Comparison of ENCODE assay signal across 8 mouse cellular contexts in the genomic region with DNA sequence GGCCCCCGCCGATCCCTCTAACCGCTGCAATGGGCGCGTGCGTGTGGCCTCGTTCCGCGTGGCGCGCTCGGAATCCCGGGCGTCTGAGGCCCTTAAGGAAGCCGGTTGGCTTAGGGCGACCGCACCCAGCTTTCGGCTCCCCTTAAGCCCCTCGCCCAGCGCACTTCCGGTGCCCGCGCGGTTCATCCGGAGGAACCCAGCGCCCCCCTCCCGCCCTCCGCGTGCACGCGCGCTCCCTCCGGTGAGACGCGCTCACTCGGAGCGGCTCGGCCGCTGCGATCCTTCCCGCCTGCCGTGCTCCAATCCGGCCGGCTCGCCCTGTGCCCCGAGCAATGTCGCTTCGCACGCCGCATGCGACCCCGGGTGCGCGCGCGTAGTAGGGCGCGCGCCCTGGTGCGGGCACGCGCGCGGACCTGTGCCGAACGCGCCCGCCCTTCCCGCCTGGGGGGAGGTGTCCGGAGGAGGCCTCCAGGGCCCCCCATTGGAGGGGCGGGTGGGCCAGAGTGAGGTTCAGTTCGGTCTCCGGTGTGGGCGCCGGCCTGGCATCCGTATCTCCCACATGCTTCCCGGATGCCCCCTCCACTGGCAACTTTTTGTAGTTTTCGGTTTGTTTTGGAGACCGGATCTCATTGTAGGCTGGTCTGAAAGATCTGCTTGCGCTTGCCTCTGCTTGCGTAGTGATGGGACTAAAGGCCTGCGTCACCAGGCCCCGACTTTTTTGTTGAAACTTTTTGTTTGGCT. TPM values are rescaled to one million over a fixed set of nuclear protein-coding genes. Genes with fewer than 3 reads are reported as not detected.
DNase-seq lines count a peak whose midpoint lies in the region; ATAC-seq and TF ChIP-seq lines count a peak whose summit lies in the region.

No protein-coding gene starts in this region.

- DNase-seq in right cerebral cortex, postnatal 14 days: peak; percentile 66
- DNase-seq in right cerebral cortex, postnatal 36 days (ENCODE audit: low spot score in 2 of 2): no peak
- DNase-seq in cerebellum, postnatal 10 days: peak; percentile 87 to 88
- peak; percentile 73 for DNase-seq in gastrocnemius, postnatal 25 days
- DNase-seq in lung, embryonic 14.5 days: peak; percentile 84
- peak; percentile 78 for DNase-seq in retina, embryonic 14.5 days (ENCODE audit: low spot score)
- peak; percentile 57 for DNase-seq in urinary bladder, postnatal 25 days (ENCODE audit: low spot score)

- peaks cover 28% of the 10 kb centered on the region for H3K36me3 ChIP-seq in intestine, postnatal 0 days (ENCODE audit: control insufficient read depth, insufficient read depth)
- peaks cover 46% of the 10 kb centered on the region for H3K36me3 ChIP-seq in lung, embryonic 14.5 days (ENCODE audit: insufficient read depth)

- peak overlapping the region; percentile 100 for H3K27ac ChIP-seq in intestine, postnatal 0 days (ENCODE audit: low read depth, low read length)
- H3K27ac ChIP-seq in lung, embryonic 14.5 days (ENCODE audit: low read depth): peak overlapping the region; percentile 100

- peak overlapping the region; percentile 96 for H3K9ac ChIP-seq in intestine, postnatal 0 days (ENCODE audit: low read depth, low read length)
- H3K9ac ChIP-seq in lung, embryonic 14.5 days: peak overlapping the region; percentile 99

- WGBS in intestine, postnatal 0 days: under 1% methylated on average over 78 of the region's 83 CpGs
- WGBS in lung, embryonic 14.5 days: under 1% methylated on average over 83 of the region's 83 CpGs

- no peaks in the 10 kb centered on the region for H3K27me3 ChIP-seq in intestine, postnatal 0 days (replicated peaks; ENCODE audit: control insufficient read depth, insufficient read depth, low read length)
- H3K27me3 ChIP-seq in lung, embryonic 14.5 days (ENCODE audit: insufficient read depth, low read length): no peaks in the 10 kb centered on the region

- peaks cover 22% of the 10 kb centered on the region for H3K4me1 ChIP-seq in intestine, postnatal 0 days (replicated peaks; ENCODE audit: control insufficient read depth, insufficient read depth, low read length)
- peaks cover 39% of the 10 kb centered on the region for H3K4me1 ChIP-seq in lung, embryonic 14.5 days (ENCODE audit: insufficient read depth)

- peak overlapping the region; percentile 88 for H3K4me3 ChIP-seq in intestine, postnatal 0 days (ENCODE audit: low read depth, low read length)
- H3K4me3 ChIP-seq in lung, embryonic 14.5 days (ENCODE audit: low read depth, low read length): peak overlapping the region; percentile 99

- H3K9me3 ChIP-seq in intestine, postnatal 0 days (ENCODE audit: control insufficient read depth): no peaks in the 10 kb centered on the region
- H3K9me3 ChIP-seq in lung, embryonic 14.5 days (ENCODE audit: low read depth, low read length): no peaks in the 10 kb centered on the region

- H3K4me2 ChIP-seq in intestine, postnatal 0 days (replicated peaks; ENCODE audit: low read depth): peak overlapping the region; percentile 90
- peak overlapping the region; percentile 96 for H3K4me2 ChIP-seq in lung, embryonic 14.5 days

- peak; percentile 14 for ATAC-seq in intestine, postnatal 0 days
- peak; percentile 14 for ATAC-seq in lung, embryonic 14.5 days (ENCODE audit: insufficient read depth)

- peak; percentile 7; the same call in 1 of the 2 replicates for TF ChIP-seq CTCF in intestine, postnatal 0 days (IDR thresholded peaks at IDR 0.05; ENCODE audit: low read depth)
- TF ChIP-seq CTCF in lung, embryonic 14.5 days (IDR thresholded peaks at IDR 0.05; ENCODE audit: low read depth): no peak

RNA-seq across cellular contexts. Expression of a gene that starts 0.7 kb away (rescaled TPM):
- 10 to 100 TPM; 26.8 to 27.1 TPM for total RNA-seq in gastrocnemius, postnatal 25 days (2021)
- polyA plus RNA-seq in intestine, postnatal 0 days (2015; fragmentation: Nextera tagmentation; extraction: Ambion mirVana): 86.9 and 92.2 TPM in 2 replicates
- polyA plus RNA-seq in lung, embryonic 14.5 days (2014; fragmentation: Nextera tagmentation; extraction: Ambion mirVana): 355 and 366 TPM in 2 replicates

RNA-seq across cellular contexts. Expression of a gene that starts 19.3 kb away (rescaled TPM):
- total RNA-seq in gastrocnemius, postnatal 25 days (2021): under 1 TPM in 1 of 2 experiments, not detected in 1; 0.35 TPM
- 1.1 TPM in 2 replicates for polyA plus RNA-seq in intestine, postnatal 0 days (2015; fragmentation: Nextera tagmentation; extraction: Ambion mirVana)
- 3.5 and 3.7 TPM in 2 replicates for polyA plus RNA-seq in lung, embryonic 14.5 days (2014; fragmentation: Nextera tagmentation; extraction: Ambion mirVana)

RNA-seq across cellular contexts. Expression of a gene that starts 19.5 kb away (rescaled TPM):
- total RNA-seq in gastrocnemius, postnatal 25 days (2021): under 1 TPM; 0.13 to 0.27 TPM
- 6.2 and 7.2 TPM in 2 replicates for polyA plus RNA-seq in intestine, postnatal 0 days (2015; fragmentation: Nextera tagmentation; extraction: Ambion mirVana)
- 31.3 and 37.4 TPM in 2 replicates for polyA plus RNA-seq in lung, embryonic 14.5 days (2014; fragmentation: Nextera tagmentation; extraction: Ambion mirVana)

RNA-seq across cellular contexts. Expression of a gene that starts 31.1 kb away (rescaled TPM):
- not detected for total RNA-seq in gastrocnemius, postnatal 25 days (2021)
- not detected in 2 replicates for polyA plus RNA-seq in intestine, postnatal 0 days (2015; fragmentation: Nextera tagmentation; extraction: Ambion mirVana)
- polyA plus RNA-seq in lung, embryonic 14.5 days (2014; fragmentation: Nextera tagmentation; extraction: Ambion mirVana): 0.18 and 0.26 TPM in 2 replicates

RNA-seq across cellular contexts. Expression of a gene that starts 34.2 kb away (rescaled TPM):
- under 1 TPM in 1 of 2 experiments, not detected in 1; 0.40 TPM for total RNA-seq in gastrocnemius, postnatal 25 days (2021)
- 254 and 255 TPM in 2 replicates for polyA plus RNA-seq in intestine, postnatal 0 days (2015; fragmentation: Nextera tagmentation; extraction: Ambion mirVana)
- polyA plus RNA-seq in lung, embryonic 14.5 days (2014; fragmentation: Nextera tagmentation; extraction: Ambion mirVana): 5.0 and 6.1 TPM in 2 replicates

Comparison
In these comparisons a context has a peak if more than half of its experiments do, and no peak if none do; other contexts are left out.
1. DNase-seq: peak in right cerebral cortex, postnatal 14 days (single experiment), cerebellum, postnatal 10 days (2 of 2), gastrocnemius, postnatal 25 days (single experiment), lung, embryonic 14.5 days (single experiment), retina, embryonic 14.5 days (single experiment) and urinary bladder, postnatal 25 days (single experiment); none in right cerebral cortex, postnatal 36 days (0 of 2).